12 mouse cellular contexts compared by ENCODE assay signal in the genomic region with DNA sequence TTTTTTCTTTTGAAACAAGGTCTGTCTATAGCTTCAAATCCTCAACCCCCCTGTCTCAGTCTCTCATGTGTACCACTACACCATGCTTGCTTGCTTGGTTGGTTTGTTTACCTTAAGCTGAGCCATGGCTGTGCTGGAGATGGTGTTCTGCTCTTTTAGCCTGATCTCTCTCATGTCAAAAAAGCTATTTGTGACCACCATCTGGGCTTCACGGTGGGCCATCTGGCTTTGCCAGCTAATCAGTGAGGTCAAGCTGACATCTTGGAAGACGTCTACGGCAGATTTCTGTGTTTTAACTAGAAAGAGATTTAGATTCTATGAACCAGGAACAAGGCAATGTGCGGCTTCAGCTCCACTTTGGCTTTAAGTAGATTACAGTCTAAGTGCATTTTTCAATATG.
DNase-seq lines count a peak whose midpoint lies in the region.
"Had no signal": no experiment of that assay in that cellular context is flagged by ENCODE, and none has a peak within 500 bp of the region (broad histone marks: within the 10 kb centered on the region; RNA-seq: fewer than 3 reads in every experiment).

No protein-coding gene starts in this region.

- intact Hi-C loops in left cerebral cortex, postnatal 4 days (cut with DNase I), result no loop called here
- intact Hi-C loops in left cerebral cortex, postnatal 14 days (cut with DNase I), result no loop called here
- intact Hi-C loops in heart, postnatal 14 days (cut with DNase I), result no loop called here
- intact Hi-C loops in heart, postnatal 25 days (cut with DNase I), result no loop called here

- peak; percentile 87 for DNase-seq in left cerebral cortex, postnatal 4 days
- no peak for DNase-seq in left cerebral cortex, postnatal 14 days (ENCODE audit: low spot score in 2 of 2)
- peak; percentile 92 for DNase-seq in cerebellum, adult 11-12 months
- DNase-seq in cerebellum, postnatal 14 days, result peak; percentile 88 to 95
- no peak for DNase-seq in heart, postnatal 14 days
- no peak for DNase-seq in heart, postnatal 25 days (ENCODE audit: low spot score)
- DNase-seq in Muller cell, postnatal 12 days (ENCODE audit: inconsistent ontology term), result no peak
- DNase-seq: gastrocnemius, postnatal 36 days; heart, postnatal 10 days; liver, embryonic 13.5 days; midbrain, embryonic 14.5 days; thymus, adult 2 months had no signal

Comparison
In these comparisons a context has a peak if more than half of its experiments do, and no peak if none do; other contexts are left out.
1. DNase-seq: peak in left cerebral cortex, postnatal 4 days (single experiment), cerebellum, adult 11-12 months (single experiment) and cerebellum, postnatal 14 days (2 of 2); none in left cerebral cortex, postnatal 14 days (0 of 2), heart, postnatal 14 days (0 of 2), heart, postnatal 25 days (single experiment) and Muller cell, postnatal 12 days (single experiment).